Mouse (Mus musculus): Measurements from ENCODE around the gene Pam.

DNA sequence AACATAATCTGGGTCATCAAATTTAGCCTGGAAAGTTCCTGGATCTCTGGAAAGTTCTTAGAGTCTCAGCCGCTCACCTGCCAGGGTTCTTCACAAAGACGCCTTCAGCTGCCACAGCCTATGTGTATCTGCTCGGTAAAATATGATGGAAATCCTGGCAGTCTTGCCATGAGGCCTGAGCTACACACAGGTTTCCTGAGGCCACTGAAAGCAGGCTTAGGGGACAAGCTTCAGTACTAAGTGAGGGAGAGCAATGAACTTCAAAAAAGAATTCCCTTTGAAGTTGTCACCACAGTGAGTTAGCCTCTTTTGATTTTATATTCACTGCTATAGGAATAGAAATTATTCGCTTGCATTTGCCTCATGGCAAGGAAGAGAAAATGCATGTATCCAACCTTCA lies 186.7 kb downstream of the Pam start:
- TF ChIP-seq POLR2A (IDR thresholded peaks at IDR 0.05; ENCODE audit: extremely low read depth, insufficient read depth, low read length) (no peak), CTCF (IDR thresholded peaks at IDR 0.05; ENCODE audit: low read depth, low read length) (no peak)
